ENCODE assay signal across 8 mouse cellular contexts in genomic region chr10:62338626-62339025, GRCm38 (mm10). TPM values are rescaled to one million over a fixed set of nuclear protein-coding genes. Genes with fewer than 3 reads are reported as not detected.
DNase-seq lines count a peak whose midpoint lies in the region; ATAC-seq and TF ChIP-seq lines count a peak whose summit lies in the region.

No protein-coding gene starts in this region.

- H3K27me3 ChIP-seq in heart, embryonic 10.5 days (ENCODE audit: insufficient read depth, poor library complexity, severe bottlenecking), result no peaks in the 10 kb centered on the region
- H3K27me3 ChIP-seq in kidney, embryonic 15.5 days, result no peaks in the 10 kb centered on the region
- no peaks in the 10 kb centered on the region for H3K27me3 ChIP-seq in midbrain, postnatal 0 days (ENCODE audit: insufficient read depth, low read length)

- DNase-seq in spleen, postnatal 10 days (ENCODE audit: low spot score in 2 of 2), result peak; percentile 42 to 44
- DNase-seq in spleen, adult 12 weeks (ENCODE audit: low spot score), result no peak
- DNase-seq in heart, embryonic 10.5 days (ENCODE audit: low spot score), result peak; percentile 92
- DNase-seq in midbrain, postnatal 0 days (ENCODE audit: low spot score), result no peak
- no peak for DNase-seq in gastrocnemius, postnatal 10 days
- DNase-seq in layer of hippocampus, postnatal 10 days (ENCODE audit: low spot score in 2 of 2), result no peak
- no peak for DNase-seq in embryo, embryonic 9.5 days (ENCODE audit: extremely low spot score)

- WGBS in heart, embryonic 10.5 days, result 14% methylated on average over 5 of the region's 5 CpGs
- 20% methylated on average over 5 of the region's 5 CpGs for WGBS in kidney, embryonic 15.5 days
- 41% methylated on average over 5 of the region's 5 CpGs for WGBS in midbrain, postnatal 0 days

- TF ChIP-seq CTCF in midbrain, postnatal 0 days (IDR thresholded peaks at IDR 0.05), result no peak

- no peak for ATAC-seq in kidney, embryonic 15.5 days (replicated peaks; ENCODE audit: low FRiP score)
- no peak for ATAC-seq in midbrain, postnatal 0 days (ENCODE audit: low FRiP score)

- H3K9ac ChIP-seq in kidney, embryonic 15.5 days, result no peak overlapping the region
- H3K9ac ChIP-seq in midbrain, postnatal 0 days (replicated peaks; ENCODE audit: low read length, poor library complexity, severe bottlenecking), result peak overlapping the region; percentile 90; the same call in 1 of the 2 replicates

- H3K4me3 ChIP-seq in heart, embryonic 10.5 days, result peak overlapping the region; percentile 82
- H3K4me3 ChIP-seq in kidney, embryonic 15.5 days (replicated peaks), result peak overlapping the region; percentile 82
- peak overlapping the region; percentile 71 for H3K4me3 ChIP-seq in midbrain, postnatal 0 days (ENCODE audit: low read depth, low read length)

- peak overlapping the region; percentile 93 for H3K4me2 ChIP-seq in kidney, embryonic 15.5 days
- H3K4me2 ChIP-seq in midbrain, postnatal 0 days (ENCODE audit: low read depth, low read length, poor library complexity, severe bottlenecking), result peak overlapping the region; percentile 70

- H3K36me3 ChIP-seq in heart, embryonic 10.5 days, result no peaks in the 10 kb centered on the region
- no peaks in the 10 kb centered on the region for H3K36me3 ChIP-seq in kidney, embryonic 15.5 days
- no peaks in the 10 kb centered on the region for H3K36me3 ChIP-seq in midbrain, postnatal 0 days (ENCODE audit: insufficient read depth, low read length)

- no peaks in the 10 kb centered on the region for H3K9me3 ChIP-seq in heart, embryonic 10.5 days
- H3K9me3 ChIP-seq in kidney, embryonic 15.5 days (replicated peaks), result no peaks in the 10 kb centered on the region
- no peaks in the 10 kb centered on the region for H3K9me3 ChIP-seq in midbrain, postnatal 0 days (ENCODE audit: low read length)

- H3K4me1 ChIP-seq in heart, embryonic 10.5 days, result peaks cover 71% of the 10 kb centered on the region
- peaks cover 60% of the 10 kb centered on the region for H3K4me1 ChIP-seq in kidney, embryonic 15.5 days
- H3K4me1 ChIP-seq in midbrain, postnatal 0 days (ENCODE audit: insufficient read depth, low read length), result peaks cover 12% of the 10 kb centered on the region

- H3K27ac ChIP-seq in heart, embryonic 10.5 days, result peak overlapping the region; percentile 94
- peak overlapping the region; percentile 92 for H3K27ac ChIP-seq in kidney, embryonic 15.5 days
- H3K27ac ChIP-seq in midbrain, postnatal 0 days (ENCODE audit: low read depth, low read length), result no peak overlapping the region

RNA-seq across cellular contexts. Expression of gene Hk1, which starts 41.1 kb away (rescaled TPM):
- 157 and 286 TPM in 2 replicates for polyA plus RNA-seq in heart, embryonic 10.5 days (2016; fragmentation: Nextera tagmentation; extraction: Ambion mirVana)
- 51.7 and 58.5 TPM in 2 replicates for polyA plus RNA-seq in kidney, embryonic 15.5 days (2015; fragmentation: Nextera tagmentation; extraction: Ambion mirVana)
- 103 and 119 TPM in 2 replicates for total RNA-seq in midbrain, postnatal 0 days (2014; rRNA removed)
- polyA plus RNA-seq in midbrain, postnatal 0 days (2015; fragmentation: Nextera tagmentation; extraction: Ambion mirVana), result 157 and 163 TPM in 2 replicates
- 10 to 100 TPM; 17.8 to 22.5 TPM for total RNA-seq in gastrocnemius, postnatal 10 days (2021)
- total RNA-seq in layer of hippocampus, postnatal 10 days (2021), result 100 to 1,000 TPM; 280 to 294 TPM

Comparison
In these comparisons a context has a peak if more than half of its experiments do, and no peak if none do; other contexts are left out.
1. DNase-seq: peak in spleen, postnatal 10 days (2 of 2) and heart, embryonic 10.5 days (single experiment); none in spleen, adult 12 weeks (single experiment), midbrain, postnatal 0 days (single experiment), gastrocnemius, postnatal 10 days (single experiment), layer of hippocampus, postnatal 10 days (0 of 2) and embryo, embryonic 9.5 days (single experiment).
2. Peak in every context shown above with its lines, with median percentiles within 50 percentile points of each other: H3K4me3 ChIP-seq.